Mouse (Mus musculus) hindbrain, embryonic 10.5 days (tissue): ENCODE results near the gene Mgea5. TPM values are rescaled to one million over a fixed set of nuclear protein-coding genes. Genes with fewer than 3 reads are reported as not detected.
"Not testable (repeated sequence)": the region's sequence is repeated elsewhere in the genome, so short reads cannot be mapped to it uniquely, and the experiment has no call there.

ENCODE experiments used
- DNase-seq: peaks from one replicate; pipeline ENCODE4 v3.0.0-alpha.2; 2017; ENCODE audit warnings: low spot score
- H3K27ac ChIP-seq: fragments of 300-500 bp; sonication (generic); 2 replicates; pipeline ENCODE4 v1.5.1; 2016; ENCODE audit warnings: mild to moderate bottlenecking, moderate library complexity
- H3K27me3 ChIP-seq: fragments of 300-500 bp; sonication (generic); 2 replicates; pipeline ENCODE4 v1.6.1; 2016; ENCODE audit warnings: mild to moderate bottlenecking; ENCODE audit not compliant: poor library complexity, insufficient read depth, severe bottlenecking
- H3K36me3 ChIP-seq: fragments of 300-500 bp; sonication (generic); 2 replicates; pipeline ENCODE4 v1.6.1; 2016; ENCODE audit warnings: mild to moderate bottlenecking, moderate library complexity
- H3K4me1 ChIP-seq: fragments of 300-500 bp; sonication (generic); replicated peaks from 2 replicates; pipeline ENCODE4 v1.6.1; 2016; ENCODE audit warnings: mild to moderate bottlenecking
- H3K4me3 ChIP-seq: fragments of 300-500 bp; sonication (generic); 2 replicates; pipeline ENCODE4 v1.5.1; 2016; ENCODE audit warnings: mild to moderate bottlenecking, moderate library complexity
- H3K9me3 ChIP-seq: fragments of 300-500 bp; sonication (generic); 2 replicates; pipeline ENCODE4 v1.6.1; 2016; ENCODE audit warnings: mild to moderate bottlenecking, moderate library complexity
- WGBS: fragments of 180-500 bp; shearing (Covaris S2); methylation state at CpG from one replicate; pipeline ENCODE4 v1.1.7; 2016; 5-methylcytosine and 5-hydroxymethylcytosine counted together
- polyA plus RNA-seq: library from polyadenylated mRNA; unstranded; fragments of >200 nt; fragmentation: Nextera tagmentation; extraction: Ambion mirVana; gene quantifications from 2 replicates; pipeline ENCODE4 v1.2.1, GENCODE M21; 2016

Mgea5 gene
- polyA plus RNA-seq, 1 experiment from 2014 or later, result 60.0 TPM

GRCm38 (mm10) chr19:45812673-45813252 is 29.1 kb upstream of the Mgea5 start:
- Histone ChIP-seq H3K27ac (no peak overlapping the region), H3K9me3 (no peaks in the 10 kb centered on the region), H3K36me3 (no peaks in the 10 kb centered on the region), H3K27me3 (peaks cover 51% of the 10 kb centered on the region), H3K4me3 (peak overlapping the region; percentile 47), H3K4me1 (peaks cover 55% of the 10 kb centered on the region)
- no peak for DNase-seq
- WGBS, result 18% methylated on average over 8 of the region's 8 CpGs

GRCm38 (mm10) chr19:45812115-45812514 is 28.5 kb upstream of the Mgea5 start:
- H3K27me3 ChIP-seq, result peaks cover 45% of the 10 kb centered on the region

GRCm38 (mm10) chr19:45811028-45811674 is 27.5 kb upstream of the Mgea5 start:
- H3K27me3 ChIP-seq, result peaks cover 38% of the 10 kb centered on the region
- no peak overlapping the region for H3K4me3 ChIP-seq
- no peaks in the 10 kb centered on the region for H3K36me3 ChIP-seq
- peaks cover 41% of the 10 kb centered on the region for H3K4me1 ChIP-seq
- H3K27ac ChIP-seq, result no peak overlapping the region
- no peak for DNase-seq
- WGBS, result 66% methylated on average over 12 of the region's 12 CpGs
- no peaks in the 10 kb centered on the region for H3K9me3 ChIP-seq

More at GRCm38 (mm10) chr19:45812115-45812514, 28.5 kb upstream of the Mgea5 start:
- DNase-seq, result peak; percentile 51
- 2% methylated on average over 16 of the region's 16 CpGs for WGBS
- Histone ChIP-seq H3K36me3 (no peaks in the 10 kb centered on the region), H3K27ac (peak overlapping the region; percentile 12; the same call in 1 of the 2 replicates), H3K4me1 (peaks cover 51% of the 10 kb centered on the region), H3K9me3 (no peaks in the 10 kb centered on the region), H3K4me3 (peak overlapping the region; percentile 47)

- WGBS, result 91% methylated on average over 4 of the region's 4 CpGs
- no peak overlapping the region for H3K27ac ChIP-seq
- no peak for DNase-seq
Observed at GRCm38 (mm10) chr19:45807732-45808131, 24.1 kb upstream of the Mgea5 start.

GRCm38 (mm10) chr19:45805817-45806216 is 22.2 kb upstream of the Mgea5 start:
- H3K36me3 ChIP-seq, H3K27ac ChIP-seq, H3K27me3 ChIP-seq, H3K4me3 ChIP-seq, H3K9me3 ChIP-seq, DNase-seq: not testable (repeated sequence)
- peaks cover 20% of the 10 kb centered on the region for H3K4me1 ChIP-seq
- WGBS, result 92% methylated on average over 6 of the region's 6 CpGs

More at GRCm38 (mm10) chr19:45807732-45808131, 24.1 kb upstream of the Mgea5 start:
- Histone ChIP-seq H3K9me3 (no peaks in the 10 kb centered on the region), H3K27me3 (peaks cover 21% of the 10 kb centered on the region), H3K36me3 (no peaks in the 10 kb centered on the region), H3K4me3 (no peak overlapping the region), H3K4me1 (peaks cover 37% of the 10 kb centered on the region)

GRCm38 (mm10) chr19:45804593-45805368 is 21.1 kb upstream of the Mgea5 start:
- peaks cover 20% of the 10 kb centered on the region for H3K4me1 ChIP-seq
- no peaks in the 10 kb centered on the region for H3K36me3 ChIP-seq
- no peak overlapping the region for H3K4me3 ChIP-seq
- peaks cover 4% of the 10 kb centered on the region for H3K27me3 ChIP-seq
- peak; percentile 47 for DNase-seq
- 27% methylated on average over 12 of the region's 12 CpGs for WGBS
- peak overlapping the region; percentile 16; the same call in 1 of the 2 replicates for H3K27ac ChIP-seq
- no peaks in the 10 kb centered on the region for H3K9me3 ChIP-seq

- no peak for DNase-seq
- no peak overlapping the region for H3K4me3 ChIP-seq
- no peaks in the 10 kb centered on the region for H3K36me3 ChIP-seq
- peaks cover 4% of the 10 kb centered on the region for H3K27me3 ChIP-seq
- H3K9me3 ChIP-seq, result no peaks in the 10 kb centered on the region
- peaks cover 20% of the 10 kb centered on the region for H3K4me1 ChIP-seq
- no peak overlapping the region for H3K27ac ChIP-seq
- 33% methylated on average over 4 of the region's 4 CpGs for WGBS
Observed at GRCm38 (mm10) chr19:45803408-45803807, 19.8 kb upstream of the Mgea5 start.

GRCm38 (mm10) chr19:45802702-45803101 is 19.1 kb upstream of the Mgea5 start:
- Histone ChIP-seq H3K9me3 (no peaks in the 10 kb centered on the region), H3K27me3 (peaks cover 4% of the 10 kb centered on the region), H3K4me1 (peaks cover 20% of the 10 kb centered on the region), H3K4me3 (no peak overlapping the region), H3K27ac (no peak overlapping the region), H3K36me3 (no peaks in the 10 kb centered on the region)
- no peak for DNase-seq
- WGBS, result 72% methylated on average over 4 of the region's 4 CpGs

GRCm38 (mm10) chr19:45796879-45797278 is 13.2 kb upstream of the Mgea5 start:
- Histone ChIP-seq H3K27me3 (no peaks in the 10 kb centered on the region; the same call in 1 of the 2 replicates), H3K4me1 (peaks cover 12% of the 10 kb centered on the region), H3K9me3 (no peaks in the 10 kb centered on the region), H3K27ac (no peak overlapping the region), H3K4me3 (no peak overlapping the region), H3K36me3 (no peaks in the 10 kb centered on the region)
- DNase-seq, result no peak
- 77% methylated on average over 15 of the region's 15 CpGs for WGBS

GRCm38 (mm10) chr19:45796061-45796556 is 12.5 kb upstream of the Mgea5 start:
- WGBS, result 11% methylated on average over 15 of the region's 15 CpGs
- peak; percentile 40 for DNase-seq
- H3K9me3 ChIP-seq, result no peaks in the 10 kb centered on the region
- no peaks in the 10 kb centered on the region for H3K27me3 ChIP-seq
- peaks cover 12% of the 10 kb centered on the region for H3K4me1 ChIP-seq
- no peaks in the 10 kb centered on the region for H3K36me3 ChIP-seq
- H3K4me3 ChIP-seq, result peak overlapping the region; percentile 47
- 0 out of 2 replicates have a peak overlapping the region, but pooled peaks have one; percentile 16 for H3K27ac ChIP-seq

- DNase-seq, result no peak
- Histone ChIP-seq H3K36me3 (no peaks in the 10 kb centered on the region), H3K4me1 (peaks cover 12% of the 10 kb centered on the region), H3K27me3 (no peaks in the 10 kb centered on the region), H3K9me3 (no peaks in the 10 kb centered on the region), H3K27ac (no peak overlapping the region), H3K4me3 (peak overlapping the region; percentile 47)
- 29% methylated on average over 15 of the region's 15 CpGs for WGBS
Observed at GRCm38 (mm10) chr19:45795406-45795944, 11.8 kb upstream of the Mgea5 start.

GRCm38 (mm10) chr19:45794718-45795117 is 11.1 kb upstream of the Mgea5 start:
- no peak for DNase-seq
- Histone ChIP-seq H3K4me3 (no peak overlapping the region), H3K27me3 (no peaks in the 10 kb centered on the region), H3K9me3 (no peaks in the 10 kb centered on the region), H3K27ac (no peak overlapping the region), H3K36me3 (no peaks in the 10 kb centered on the region), H3K4me1 (peaks cover 12% of the 10 kb centered on the region)
- WGBS, result 77% methylated on average over 6 of the region's 6 CpGs
